Mouse (Mus musculus): ENCODE measurements around the gene Fcgr4. TPM values are rescaled to one million over a fixed set of nuclear protein-coding genes. Genes with fewer than 3 reads are reported as not detected.
A peak's percentile ranks its signal among the peaks of the same experiment; 100 is the strongest.
"Not testable (repeated sequence)": the region's sequence is repeated elsewhere in the genome, so short reads cannot be mapped to it uniquely, and the experiment has no call there.

Fcgr4 gene
- polyA plus RNA-seq, 1 experiment, result 2.2 TPM

- H3K27ac ChIP-seq (replicated peaks; ENCODE audit: low read depth, low read length), result peak overlapping the region; percentile 82
- H3K4me1 ChIP-seq (ENCODE audit: control insufficient read depth, insufficient read depth, insufficient read length, low read length), result no peaks in the 10 kb centered on the region
- peak overlapping the region; percentile 43 for H3K4me3 ChIP-seq (ENCODE audit: insufficient read depth, low read depth, low read length)
These were observed 40.5 kb downstream of the Fcgr4 start for GRCm38 (mm10) chr1:171059203-171059602.

GRCm38 (mm10) chr1:171060392-171060791 lies 41.7 kb downstream of the Fcgr4 start:
- H3K4me1 ChIP-seq (ENCODE audit: control insufficient read depth, insufficient read depth, insufficient read length, low read length), result no peaks in the 10 kb centered on the region
- H3K4me3 ChIP-seq (ENCODE audit: insufficient read depth, low read depth, low read length), result no peak overlapping the region

DNA sequence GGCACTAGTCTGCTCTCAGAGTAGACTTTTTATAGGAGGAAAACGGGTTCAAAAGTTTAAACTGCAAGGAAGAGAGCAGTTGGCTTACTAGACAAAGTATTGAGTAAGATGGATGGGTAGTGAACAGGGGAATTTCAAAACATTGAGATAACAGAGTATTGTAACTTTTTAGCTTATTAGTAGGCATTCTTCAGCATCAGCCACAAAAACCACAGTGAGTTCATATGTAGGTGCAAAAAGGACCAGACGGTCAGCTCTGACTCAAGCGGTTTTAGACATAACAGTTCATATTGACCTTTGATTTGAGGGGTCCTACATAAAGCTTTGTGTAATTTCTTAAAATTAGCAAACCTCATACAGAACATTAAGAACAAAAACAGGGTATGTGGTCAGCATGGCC lies 42.8 kb downstream of the Fcgr4 start:
- Histone ChIP-seq H3K4me3 (ENCODE audit: insufficient read depth, low read depth, low read length) (no peak overlapping the region), H3K27ac (replicated peaks; ENCODE audit: low read depth, low read length) (no peak overlapping the region), H3K4me1 (ENCODE audit: control insufficient read depth, insufficient read depth, insufficient read length, low read length) (no peaks in the 10 kb centered on the region)

More at GRCm38 (mm10) chr1:171060392-171060791, 41.7 kb downstream of the Fcgr4 start:
- H3K27ac ChIP-seq (replicated peaks; ENCODE audit: low read depth, low read length), result no peak overlapping the region

DNA sequence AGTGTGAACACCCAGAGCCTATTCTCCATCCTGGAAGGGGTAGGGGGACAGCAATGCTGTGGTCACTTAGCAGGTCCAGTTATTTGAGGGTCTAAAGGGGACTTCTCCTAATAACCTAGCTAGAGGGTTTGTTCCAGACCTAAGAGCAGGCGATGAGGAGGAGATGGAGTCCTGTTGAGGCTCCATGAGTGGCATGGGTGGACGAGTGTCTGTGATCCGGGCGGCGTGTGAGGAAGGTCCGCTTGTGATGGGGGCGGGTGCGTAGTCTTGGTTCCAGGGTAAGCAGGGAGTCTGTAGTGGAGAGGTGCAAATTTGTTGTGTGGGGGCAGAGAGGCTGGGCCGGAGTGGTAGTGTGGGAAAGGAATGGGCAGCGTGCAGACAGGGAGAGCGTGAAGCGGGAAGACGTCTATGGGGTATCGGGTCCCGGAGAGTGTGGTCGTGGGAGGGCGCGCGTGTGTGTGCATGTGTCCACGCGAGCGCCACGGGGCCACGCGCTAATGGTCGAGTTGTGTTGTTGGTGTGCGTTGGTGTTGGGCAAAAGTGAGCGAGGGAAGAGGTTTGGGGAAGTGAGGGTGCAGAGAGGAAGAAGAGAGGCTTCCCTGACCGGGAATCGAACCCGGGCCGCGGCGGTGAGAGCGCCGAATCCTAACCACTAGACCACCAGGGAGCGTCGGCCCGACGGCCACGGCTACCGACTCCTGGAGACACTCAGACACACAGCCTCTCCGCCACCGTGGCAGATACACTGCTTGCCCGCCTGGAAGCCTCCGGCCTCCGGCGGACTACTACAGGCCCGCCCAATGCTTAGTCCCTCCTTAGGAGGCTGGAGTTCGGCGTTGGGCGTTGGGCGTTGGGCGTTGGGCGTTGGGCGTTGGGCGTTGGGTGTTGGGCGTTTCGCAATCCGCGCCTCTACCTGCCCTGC lies 45.1 kb downstream of the Fcgr4 start:
- not testable (repeated sequence) for H3K27ac ChIP-seq (replicated peaks; ENCODE audit: low read depth, low read length); H3K4me1 ChIP-seq (ENCODE audit: control insufficient read depth, insufficient read depth, insufficient read length, low read length)
- H3K4me3 ChIP-seq (ENCODE audit: insufficient read depth, low read depth, low read length), result peak overlapping the region; percentile 33

- peak within 1 kb of the TSS; percentile 46 for H3K4me3 ChIP-seq (ENCODE audit: insufficient read depth, low read depth, low read length)
- H3K4me1 ChIP-seq (ENCODE audit: control insufficient read depth, insufficient read depth, insufficient read length, low read length); H3K27ac ChIP-seq (replicated peaks; ENCODE audit: low read depth, low read length): not testable (repeated sequence)
These were observed 45.9 kb downstream of the Fcgr4 start, which contains the start of gene Fcgr3 for GRCm38 (mm10) chr1:171064491-171065242. TSS of gene Fcgr3 (minus strand) at chr1:171064935.

DNA sequence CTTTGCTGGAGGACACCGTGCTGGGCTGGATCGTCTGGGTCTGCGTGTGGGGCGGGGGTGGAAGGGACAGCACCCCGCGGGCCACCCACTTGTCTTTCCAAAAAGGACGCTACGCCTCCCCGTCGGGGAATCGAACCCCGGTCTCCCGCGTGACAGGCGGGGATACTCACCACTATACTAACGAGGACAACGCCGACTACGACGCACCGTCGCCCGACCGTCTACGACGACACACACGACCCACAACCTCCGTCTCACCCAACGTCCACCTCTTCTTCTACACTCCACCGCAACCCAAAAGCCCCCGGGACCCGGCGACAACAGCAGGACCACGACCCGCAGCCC lies 46.5 kb downstream of the Fcgr4 start:
- peak overlapping the region; percentile 31 for H3K4me3 ChIP-seq (ENCODE audit: insufficient read depth, low read depth, low read length)
- H3K27ac ChIP-seq (replicated peaks; ENCODE audit: low read depth, low read length); H3K4me1 ChIP-seq (ENCODE audit: control insufficient read depth, insufficient read depth, insufficient read length, low read length): not testable (repeated sequence)

GRCm38 (mm10) chr1:171065768-171066167 lies 47.0 kb downstream of the Fcgr4 start:
- not testable (repeated sequence) for H3K4me3 ChIP-seq (ENCODE audit: insufficient read depth, low read depth, low read length); H3K4me1 ChIP-seq (ENCODE audit: control insufficient read depth, insufficient read depth, insufficient read length, low read length); H3K27ac ChIP-seq (replicated peaks; ENCODE audit: low read depth, low read length)

DNA sequence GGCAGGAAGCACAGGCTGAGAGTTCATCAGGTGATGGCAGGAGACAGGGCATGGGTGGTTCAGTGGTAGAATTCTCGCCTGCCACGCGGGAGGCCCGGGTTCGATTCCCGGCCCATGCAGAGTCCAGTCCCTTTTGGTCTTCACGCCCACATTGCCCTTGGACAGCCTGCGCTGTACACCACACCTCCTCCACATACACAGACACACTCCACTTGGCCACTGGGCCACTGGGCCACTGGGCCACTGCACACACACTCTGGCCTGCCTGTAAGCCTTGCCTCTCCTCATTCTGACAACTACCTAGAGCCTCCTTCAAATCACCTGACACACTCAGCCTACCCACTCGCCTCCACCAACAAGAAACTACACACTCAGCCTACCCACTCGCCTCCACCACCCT lies 47.9 kb downstream of the Fcgr4 start:
- not testable (repeated sequence) for H3K4me3 ChIP-seq (ENCODE audit: insufficient read depth, low read depth, low read length); H3K4me1 ChIP-seq (ENCODE audit: control insufficient read depth, insufficient read depth, insufficient read length, low read length); H3K27ac ChIP-seq (replicated peaks; ENCODE audit: low read depth, low read length)

DNA sequence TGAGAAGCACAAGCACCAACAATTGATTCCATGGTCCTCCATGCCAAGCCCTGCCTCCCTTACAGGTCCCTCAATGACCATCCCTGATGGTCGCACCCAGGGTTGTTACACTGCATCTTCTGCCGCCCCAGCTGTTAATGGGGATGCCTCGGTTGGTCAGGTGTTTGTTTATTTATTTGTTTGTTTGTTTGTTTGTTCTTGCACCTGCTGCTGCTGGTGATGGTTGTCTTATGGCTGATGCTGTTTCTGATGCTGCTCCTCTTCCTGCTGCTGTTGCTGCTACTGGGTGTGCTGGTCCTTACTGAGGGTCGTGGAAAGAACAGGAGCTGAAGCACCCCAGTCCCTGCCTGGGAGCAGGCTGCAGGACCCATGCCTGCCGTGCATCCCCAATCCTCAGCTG lies 49.2 kb downstream of the Fcgr4 start:
- H3K4me3 ChIP-seq (ENCODE audit: insufficient read depth, low read depth, low read length); H3K4me1 ChIP-seq (ENCODE audit: control insufficient read depth, insufficient read depth, insufficient read length, low read length): not testable (repeated sequence)

DNA sequence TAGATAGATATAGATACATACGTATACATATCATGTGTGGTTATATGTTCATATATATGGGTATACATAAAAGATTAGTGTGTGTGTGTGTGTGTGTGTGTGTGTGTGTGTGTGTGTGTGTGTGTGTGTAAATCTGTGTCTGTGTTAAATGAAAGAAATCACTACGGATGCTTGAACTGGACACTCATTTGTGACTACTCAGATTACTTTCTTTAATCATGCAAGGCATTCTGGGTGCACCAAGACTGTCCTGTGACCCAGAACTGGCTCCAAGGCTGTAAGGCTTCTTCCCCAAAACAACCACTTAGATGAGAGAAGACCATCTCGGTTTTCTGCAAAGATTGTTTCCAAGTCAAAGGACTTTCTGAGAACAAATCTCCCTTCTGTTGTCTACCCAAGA lies 50.8 kb downstream of the Fcgr4 start:
- not testable (repeated sequence) for H3K27ac ChIP-seq (replicated peaks; ENCODE audit: low read depth, low read length); H3K4me3 ChIP-seq (ENCODE audit: insufficient read depth, low read depth, low read length); H3K4me1 ChIP-seq (ENCODE audit: control insufficient read depth, insufficient read depth, insufficient read length, low read length)

More for the DNA sequence above, 49.2 kb downstream of the Fcgr4 start:
- H3K27ac ChIP-seq (replicated peaks; ENCODE audit: low read depth, low read length), result not testable (repeated sequence)

- H3K4me3 ChIP-seq (ENCODE audit: insufficient read depth, low read depth, low read length); H3K4me1 ChIP-seq (ENCODE audit: control insufficient read depth, insufficient read depth, insufficient read length, low read length): not testable (repeated sequence)
These were observed 52.2 kb downstream of the Fcgr4 start for GRCm38 (mm10) chr1:171070879-171071278.

DNA sequence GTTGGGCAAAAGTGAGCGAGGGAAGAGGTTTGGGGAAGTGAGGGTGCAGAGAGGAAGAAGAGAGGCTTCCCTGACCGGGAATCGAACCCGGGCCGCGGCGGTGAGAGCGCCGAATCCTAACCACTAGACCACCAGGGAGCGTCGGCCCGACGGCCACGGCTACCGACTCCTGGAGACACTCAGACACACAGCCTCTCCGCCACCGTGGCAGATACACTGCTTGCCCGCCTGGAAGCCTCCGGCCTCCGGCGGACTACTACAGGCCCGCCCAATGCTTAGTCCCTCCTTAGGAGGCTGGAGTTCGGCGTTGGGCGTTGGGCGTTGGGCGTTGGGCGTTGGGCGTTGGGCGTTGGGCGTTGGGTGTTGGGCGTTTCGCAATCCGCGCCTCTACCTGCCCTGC lies 53.0 kb downstream of the Fcgr4 start:
- not testable (repeated sequence) for H3K27ac ChIP-seq (replicated peaks; ENCODE audit: low read depth, low read length); H3K4me1 ChIP-seq (ENCODE audit: control insufficient read depth, insufficient read depth, insufficient read length, low read length); H3K4me3 ChIP-seq (ENCODE audit: insufficient read depth, low read depth, low read length)

More at GRCm38 (mm10) chr1:171070879-171071278, 52.2 kb downstream of the Fcgr4 start:
- H3K27ac ChIP-seq (replicated peaks; ENCODE audit: low read depth, low read length), result not testable (repeated sequence)

GRCm38 (mm10) chr1:171072217-171072616 lies 53.5 kb downstream of the Fcgr4 start:
- not testable (repeated sequence) for H3K4me1 ChIP-seq (ENCODE audit: control insufficient read depth, insufficient read depth, insufficient read length, low read length); H3K4me3 ChIP-seq (ENCODE audit: insufficient read depth, low read depth, low read length); H3K27ac ChIP-seq (replicated peaks; ENCODE audit: low read depth, low read length)

GRCm38 (mm10) chr1:171074283-171074682 lies 55.6 kb downstream of the Fcgr4 start:
- H3K27ac ChIP-seq (replicated peaks; ENCODE audit: low read depth, low read length); H3K4me3 ChIP-seq (ENCODE audit: insufficient read depth, low read depth, low read length); H3K4me1 ChIP-seq (ENCODE audit: control insufficient read depth, insufficient read depth, insufficient read length, low read length): not testable (repeated sequence)

- not testable (repeated sequence) for H3K4me3 ChIP-seq (ENCODE audit: insufficient read depth, low read depth, low read length); H3K27ac ChIP-seq (replicated peaks; ENCODE audit: low read depth, low read length); H3K4me1 ChIP-seq (ENCODE audit: control insufficient read depth, insufficient read depth, insufficient read length, low read length)
These were observed 57.5 kb downstream of the Fcgr4 start for GRCm38 (mm10) chr1:171076176-171076575.

All from brown adipose tissue, adult 24 weeks (tissue).